Mouse (Mus musculus): ENCODE measurements around the gene Wwox. TPM values are rescaled to one million over a fixed set of nuclear protein-coding genes. Genes with fewer than 3 reads are reported as not detected.

The Wwox gene
- total and polyA plus RNA-seq, 3 experiments = 7.6 to 61.8 (median 12.2) TPM

- H3K4me1 ChIP-seq (ENCODE audit: control insufficient read depth in 1 of 2, insufficient read depth in 2 of 2, low read length in 2 of 2) = no peaks in the 10 kb centered on the region
- no peaks in the 10 kb centered on the region for H3K79me2 ChIP-seq (ENCODE audit: control insufficient read depth, insufficient read depth, low read length, poor library complexity)
- H3K27ac ChIP-seq (ENCODE audit: control insufficient read depth, low read depth, low read length) = no peak overlapping the region
- H3K9ac ChIP-seq (ENCODE audit: control insufficient read depth, low read depth, low read length, poor library complexity, severe bottlenecking) = no peak overlapping the region
- no peaks in the 10 kb centered on the region for H3K9me3 ChIP-seq (replicated peaks; ENCODE audit: insufficient read depth, low read length)
- no peaks in the 10 kb centered on the region for H3K27me3 ChIP-seq (ENCODE audit: control insufficient read depth in 1 of 2, insufficient read depth in 2 of 2, low read length in 2 of 2)
- no peak for DNase-seq (ENCODE audit: low read depth, low spot score)
- TF ChIP-seq MAX (IDR thresholded peaks at IDR 0.05; ENCODE audit: low read length) = no peak
- TF ChIP-seq HCFC1 (IDR thresholded peaks at IDR 0.05; ENCODE audit: low read depth, low read length) = no peak
- no peak for TF ChIP-seq POLR2AphosphoS2 (IDR thresholded peaks at IDR 0.05; ENCODE audit: low read length)
- no peak for TF ChIP-seq NRF1 (IDR thresholded peaks at IDR 0.05; ENCODE audit: insufficient read depth, low read depth, low read length, poor library complexity, severe bottlenecking)
- TF ChIP-seq UBTF (IDR thresholded peaks at IDR 0.05; ENCODE audit: borderline replicate concordance, insufficient read depth, low read depth, low read length) = no peak
- TF ChIP-seq SIN3A (IDR thresholded peaks at IDR 0.05; ENCODE audit: low read length) = no peak
- TF ChIP-seq TBP (IDR thresholded peaks at IDR 0.05; ENCODE audit: low read depth, low read length) = no peak
- no peak for TF ChIP-seq CTCF (IDR thresholded peaks at IDR 0.05 in 2 of 3, conservative IDR thresholded peaks at IDR 0.05 in 1 of 3; ENCODE audit: control insufficient read depth in 1 of 3, insufficient read depth in 1 of 3, low read depth in 2 of 3, low read length in 3 of 3, poor library complexity in 1 of 3, severe bottlenecking in 1 of 3)
- TF ChIP-seq MAZ (IDR thresholded peaks at IDR 0.05; ENCODE audit: low read depth, low read length) = no peak
- no peak for TF ChIP-seq ZMIZ1 (IDR thresholded peaks at IDR 0.05; ENCODE audit: low read depth, low read length)
- no peak for TF ChIP-seq SMC3 (IDR thresholded peaks at IDR 0.05; ENCODE audit: low read depth, low read length)
- TF ChIP-seq ELF1 (IDR thresholded peaks at IDR 0.05; ENCODE audit: low read depth, low read length) = no peak
- TF ChIP-seq MYC (IDR thresholded peaks at IDR 0.05; ENCODE audit: low read depth, low read length) = no peak
- TF ChIP-seq POLR2AphosphoS5 (IDR thresholded peaks at IDR 0.05; ENCODE audit: borderline replicate concordance, low read depth, low read length) = no peak
- no peak for TF ChIP-seq TAL1 (IDR thresholded peaks at IDR 0.05; ENCODE audit: low read length)
- no peak overlapping the region for H3K4me3 ChIP-seq (ENCODE audit: control insufficient read depth in 1 of 2, insufficient read depth in 1 of 2, low read depth in 2 of 2, low read length in 2 of 2)
- no peaks in the 10 kb centered on the region for H3K36me3 ChIP-seq (ENCODE audit: control insufficient read depth in 1 of 2, insufficient read depth in 2 of 2, low read length in 2 of 2)
Observed at GRCm38 (mm10) chr8:114777271-114777980, 338.0 kb downstream of the Wwox start.

DNA sequence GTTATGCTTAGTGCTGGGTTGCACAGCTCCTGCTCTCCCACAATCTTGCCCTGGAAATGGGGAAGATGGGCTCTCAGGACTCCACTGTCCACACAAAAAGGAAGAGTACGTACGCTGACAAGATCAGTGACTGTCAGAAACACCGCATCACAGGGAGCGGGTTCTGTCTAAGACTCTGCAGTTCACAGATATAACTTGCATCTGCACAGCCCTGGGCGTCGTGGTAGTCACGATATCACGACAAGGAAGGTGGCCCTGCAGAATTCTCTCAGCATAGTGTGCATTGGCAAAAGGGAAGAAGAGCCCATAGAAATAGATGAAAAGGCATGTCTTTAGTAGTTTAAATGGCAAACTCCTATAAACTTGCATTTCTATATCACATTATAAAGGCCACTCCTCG, 339.5 kb downstream of the Wwox start:
- Histone ChIP-seq H3K27me3 (ENCODE audit: control insufficient read depth in 1 of 2, insufficient read depth in 2 of 2, low read length in 2 of 2) (no peaks in the 10 kb centered on the region), H3K4me1 (ENCODE audit: control insufficient read depth in 1 of 2, insufficient read depth in 2 of 2, low read length in 2 of 2) (no peaks in the 10 kb centered on the region), H3K27ac (ENCODE audit: control insufficient read depth, low read depth, low read length) (no peak overlapping the region), H3K4me3 (ENCODE audit: control insufficient read depth in 1 of 2, insufficient read depth in 1 of 2, low read depth in 2 of 2, low read length in 2 of 2) (no peak overlapping the region), H3K36me3 (ENCODE audit: control insufficient read depth in 1 of 2, insufficient read depth in 2 of 2, low read length in 2 of 2) (no peaks in the 10 kb centered on the region), H3K9ac (ENCODE audit: control insufficient read depth, low read depth, low read length, poor library complexity, severe bottlenecking) (no peak overlapping the region), H3K79me2 (ENCODE audit: control insufficient read depth, insufficient read depth, low read length, poor library complexity) (no peaks in the 10 kb centered on the region), H3K9me3 (replicated peaks; ENCODE audit: insufficient read depth, low read length) (no peaks in the 10 kb centered on the region)
- DNase-seq (ENCODE audit: low read depth, low spot score) = no peak
- TF ChIP-seq CHD2 (IDR thresholded peaks at IDR 0.05; ENCODE audit: low read length) = no peak
- TF ChIP-seq ETS1 (IDR thresholded peaks at IDR 0.05; ENCODE audit: low read depth, low read length) = no peak
- TF ChIP-seq UBTF (IDR thresholded peaks at IDR 0.05; ENCODE audit: borderline replicate concordance, insufficient read depth, low read depth, low read length) = no peak
